Mouse (Mus musculus) forebrain, embryonic 14.5 days (tissue): ENCODE data around the gene Zfhx3. TPM values are rescaled to one million over a fixed set of nuclear protein-coding genes. Genes with fewer than 3 reads are reported as not detected.
"Not testable (repeated sequence)": the region's sequence is repeated elsewhere in the genome, so short reads cannot be mapped to it uniquely, and the experiment has no call there.

ENCODE experiments used
- ATAC-seq: fragments of 200-750 bp; cut with Nextera tagmentation; 2 replicates; pipeline ENCODE4 v1.8.0; 2017; ENCODE audit warnings: mild to moderate bottlenecking, moderate library complexity
- DNase-seq: peaks from one replicate; pipeline ENCODE4 v3.0.0-alpha.2; 2015; ENCODE audit warnings: low spot score
- H3K27ac ChIP-seq: fragments of 300-500 bp; sonication (generic); 2 replicates; pipeline ENCODE4 v1.5.1; 2014; ENCODE audit warnings: low read depth, mild to moderate bottlenecking, control low read depth, low read length, moderate library complexity
- H3K27me3 ChIP-seq: fragments of 300-500 bp; sonication (generic); replicated peaks from 2 replicates; pipeline ENCODE4 v1.6.1; 2014; ENCODE audit warnings: low read length, control low read depth, mixed read lengths; ENCODE audit not compliant: control insufficient read depth, insufficient read depth
- H3K36me3 ChIP-seq: fragments of 300-500 bp; sonication (generic); 2 replicates; pipeline ENCODE4 v1.6.1; 2014; ENCODE audit warnings: low read length, control low read depth; ENCODE audit not compliant: control insufficient read depth, insufficient read depth
- H3K4me1 ChIP-seq: fragments of 300-500 bp; sonication (generic); 2 replicates; pipeline ENCODE4 v1.6.1; 2014; ENCODE audit warnings: antibody characterized with exemption, low read length, control low read depth; ENCODE audit not compliant: control insufficient read depth, insufficient read depth
- H3K4me2 ChIP-seq: fragments of 300-500 bp; sonication (generic); 2 replicates; pipeline ENCODE4 v1.6.1; 2014; ENCODE audit warnings: mild to moderate bottlenecking, control low read depth, low read length
- H3K4me3 ChIP-seq: fragments of 300-500 bp; sonication (generic); 2 replicates; pipeline ENCODE4 v1.5.1; 2014; ENCODE audit warnings: low read depth, low read length, control low read depth
- H3K9ac ChIP-seq: fragments of 300-500 bp; sonication (generic); 2 replicates; pipeline ENCODE4 v1.6.1; 2014; ENCODE audit warnings: mild to moderate bottlenecking, low read length, control low read depth, moderate library complexity
- H3K9me3 ChIP-seq: fragments of 300-500 bp; sonication (generic); replicated peaks from 2 replicates; pipeline ENCODE4 v1.6.1; 2016; ENCODE audit warnings: low read length, control low read depth, mixed read lengths; ENCODE audit not compliant: control insufficient read depth
- WGBS: fragments of 180-500 bp; shearing (Covaris S2); extraction: QIAGEN DNeasy Blood & Tissue Kit; methylation state at CpG from one replicate; pipeline ENCODE4 v1.1.7; 2014; 5-methylcytosine and 5-hydroxymethylcytosine counted together
- polyA plus RNA-seq: library from polyadenylated mRNA; unstranded; fragments of >200 nt; fragmentation: Nextera tagmentation; extraction: Ambion mirVana; gene quantifications from 2 replicates; pipeline ENCODE4 v1.2.1, GENCODE M21; 2014

The Zfhx3 gene
- 11.7 and 15.4 TPM in 2 replicates for polyA plus RNA-seq

GRCm38 (mm10) chr8:107941922-107942694 lies at the start of gene Zfhx3:
Zfhx3 (plus strand) TSS chr8:107942644.
- Histone ChIP-seq H3K4me2 (peak within 1 kb of the TSS; percentile 49), H3K9me3 (no peaks in the 10 kb centered on the region), H3K4me3 (peak within 1 kb of the TSS; percentile 16; the same call in 1 of the 2 replicates), H3K9ac (peak within 1 kb of the TSS; percentile 21), H3K36me3 (no peaks in the 10 kb centered on the region), H3K27ac (peak within 1 kb of the TSS; percentile 77), H3K27me3 (0 out of 2 replicates have a peak, but pooled peaks cover 5% of the 10 kb centered on the region), H3K4me1 (peaks cover 10% of the 10 kb centered on the region; the same call in 1 of the 2 replicates)
- DNase-seq (peak; percentile 68), ATAC-seq (peak; percentile 21; the same call in 1 of the 2 replicates)
- WGBS, result 17% methylated on average over 11 of the region's 11 CpGs

DNA sequence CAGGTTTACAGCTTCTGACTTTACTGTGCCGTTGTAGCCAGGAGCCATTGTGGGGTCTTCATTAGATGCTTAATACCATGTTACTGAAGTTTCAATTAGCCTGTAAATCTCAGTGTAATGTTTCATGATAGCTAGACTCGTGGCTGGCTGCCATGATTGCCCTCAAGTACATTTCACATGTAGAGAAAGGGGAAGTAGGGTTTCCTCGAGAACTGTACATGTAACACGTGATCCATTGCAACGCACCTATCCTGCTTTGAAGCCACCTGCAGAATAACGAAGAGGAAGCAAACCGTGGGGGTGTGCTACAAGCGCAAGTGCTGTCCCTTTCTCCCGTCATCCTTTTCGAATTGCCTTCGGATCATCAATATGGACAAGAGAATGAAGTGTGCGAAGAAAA lies 23.5 kb upstream of the Zfhx3 start:
- no peak for ATAC-seq
- no peaks in the 10 kb centered on the region for H3K27me3 ChIP-seq
- no peaks in the 10 kb centered on the region for H3K36me3 ChIP-seq
- no peak overlapping the region for H3K27ac ChIP-seq
- H3K4me3 ChIP-seq, result no peak overlapping the region
- no peaks in the 10 kb centered on the region for H3K9me3 ChIP-seq
- no peaks in the 10 kb centered on the region for H3K4me1 ChIP-seq
- no peak overlapping the region for H3K9ac ChIP-seq
- H3K4me2 ChIP-seq, result no peak overlapping the region
- DNase-seq, result no peak
- 88% methylated on average over 12 of the region's 12 CpGs for WGBS

DNA sequence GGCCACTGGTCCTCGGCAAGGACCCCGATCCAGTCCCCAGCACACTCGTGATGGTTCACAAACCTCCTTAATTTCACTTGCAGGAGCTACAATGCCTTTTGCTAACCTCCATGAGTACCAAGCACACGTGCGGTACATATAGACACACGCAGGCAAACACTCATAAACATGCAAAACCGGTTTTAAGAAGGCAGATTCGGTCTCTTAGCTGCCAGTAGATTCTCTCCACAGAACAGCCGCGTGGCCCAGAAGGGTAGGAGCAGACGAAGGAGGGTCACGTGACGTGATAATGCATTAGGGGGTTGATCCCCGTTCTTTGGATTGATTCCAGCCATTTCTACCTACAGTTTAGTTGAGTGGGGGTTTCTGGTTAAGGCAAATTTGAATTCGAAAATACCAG lies 16.3 kb upstream of the Zfhx3 start:
- WGBS, result 84% methylated on average over 15 of the region's 15 CpGs
- no peak overlapping the region for H3K4me2 ChIP-seq
- no peak overlapping the region for H3K9ac ChIP-seq
- H3K27ac ChIP-seq, result no peak overlapping the region
- ATAC-seq (no peak), DNase-seq (no peak)
- H3K36me3 ChIP-seq, result no peaks in the 10 kb centered on the region
- no peak overlapping the region for H3K4me3 ChIP-seq
- H3K4me1 ChIP-seq, result no peaks in the 10 kb centered on the region
- H3K9me3 ChIP-seq, result no peaks in the 10 kb centered on the region
- H3K27me3 ChIP-seq, result no peaks in the 10 kb centered on the region

- no peak overlapping the region for H3K27ac ChIP-seq
- H3K27me3 ChIP-seq, result no peaks in the 10 kb centered on the region
- no peak overlapping the region for H3K9ac ChIP-seq
- no peaks in the 10 kb centered on the region for H3K36me3 ChIP-seq
- no peaks in the 10 kb centered on the region for H3K4me1 ChIP-seq
- no peaks in the 10 kb centered on the region for H3K9me3 ChIP-seq
- H3K4me3 ChIP-seq, result no peak overlapping the region
- no peak for ATAC-seq
- no peak for DNase-seq
- 94% methylated on average over 4 of the region's 4 CpGs for WGBS
- no peak overlapping the region for H3K4me2 ChIP-seq
Observed at GRCm38 (mm10) chr8:107936725-107937124, 5.7 kb upstream of the Zfhx3 start.

DNA sequence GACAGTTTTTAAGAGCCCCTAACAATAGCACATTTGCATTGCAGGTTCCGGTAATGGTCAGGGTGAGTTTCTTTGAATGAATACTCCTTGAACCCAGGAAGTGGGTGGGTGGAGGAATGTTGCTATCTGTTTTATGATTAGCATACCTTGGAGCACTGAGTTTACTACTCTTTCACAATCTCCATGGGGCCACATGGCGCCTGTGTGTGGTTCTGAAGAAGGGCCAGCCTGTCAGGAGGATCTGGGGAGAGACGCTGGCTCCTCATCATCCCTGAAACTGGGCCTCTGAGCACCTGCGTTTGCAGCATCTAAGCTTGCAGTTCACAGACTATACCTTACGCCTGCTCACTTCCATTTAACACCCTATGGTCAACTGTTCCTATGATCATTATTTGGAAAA lies 4.2 kb upstream of the Zfhx3 start:
- not testable (repeated sequence) for H3K9me3 ChIP-seq, H3K9ac ChIP-seq, H3K27me3 ChIP-seq, H3K36me3 ChIP-seq, H3K4me3 ChIP-seq, H3K27ac ChIP-seq, H3K4me1 ChIP-seq, DNase-seq, ATAC-seq, H3K4me2 ChIP-seq
- 92% methylated on average over 5 of the region's 5 CpGs for WGBS

DNA sequence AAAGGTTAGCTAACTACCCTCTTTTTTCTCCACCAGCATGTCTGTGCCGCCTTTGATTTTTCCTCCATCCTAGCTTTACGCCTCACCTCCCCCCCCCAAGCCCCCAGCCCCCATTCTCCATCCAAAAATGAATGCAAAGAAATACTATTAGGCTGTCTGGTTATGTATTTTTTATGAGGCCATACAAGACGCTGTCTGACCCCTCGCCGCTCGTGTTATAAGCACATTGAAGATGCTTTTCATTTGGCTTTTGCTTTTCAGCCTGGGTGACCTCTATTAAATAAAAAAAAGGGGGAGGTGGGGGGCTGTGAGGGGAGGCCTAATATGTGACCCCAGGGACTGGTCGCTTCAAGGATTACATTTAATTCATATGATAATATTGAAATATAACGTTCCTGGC lies 2.3 kb upstream of the Zfhx3 start:
- Histone ChIP-seq H3K4me1 (peaks cover 10% of the 10 kb centered on the region; the same call in 1 of the 2 replicates), H3K4me3 (no peak overlapping the region), H3K9me3 (no peaks in the 10 kb centered on the region), H3K27me3 (0 out of 2 replicates have a peak, but pooled peaks cover 3% of the 10 kb centered on the region), H3K9ac (no peak overlapping the region), H3K4me2 (no peak overlapping the region), H3K36me3 (no peaks in the 10 kb centered on the region), H3K27ac (no peak overlapping the region)
- no peak for ATAC-seq
- 77% methylated on average over 8 of the region's 8 CpGs for WGBS
- DNase-seq, result no peak

- Histone ChIP-seq H3K9me3 (no peaks in the 10 kb centered on the region), H3K27me3 (0 out of 2 replicates have a peak, but pooled peaks cover 5% of the 10 kb centered on the region), H3K4me1 (peaks cover 10% of the 10 kb centered on the region; the same call in 1 of the 2 replicates), H3K4me2 (peak overlapping the region; percentile 49), H3K27ac (peak overlapping the region; percentile 77), H3K4me3 (peak overlapping the region; percentile 16; the same call in 1 of the 2 replicates), H3K36me3 (no peaks in the 10 kb centered on the region), H3K9ac (peak overlapping the region; percentile 21)
- under 1% methylated on average over 16 of the region's 17 CpGs for WGBS
- peak; percentile 87 for ATAC-seq
- peak; percentile 83 for DNase-seq
Observed at GRCm38 (mm10) chr8:107942752-107943510, 487 bp downstream of the Zfhx3 start.

GRCm38 (mm10) chr8:107943550-107944348 lies 1.3 kb downstream of the Zfhx3 start:
- peak overlapping the region; percentile 51 for H3K4me2 ChIP-seq
- peak overlapping the region; percentile 77; the same call in 1 of the 2 replicates for H3K27ac ChIP-seq
- 8% methylated on average over 10 of the region's 10 CpGs for WGBS
- H3K4me3 ChIP-seq, result 0 out of 2 replicates have a peak overlapping the region, but pooled peaks have one; percentile 16
- 0 out of 2 replicates have a peak, but pooled peaks cover 5% of the 10 kb centered on the region for H3K27me3 ChIP-seq
- peaks cover 10% of the 10 kb centered on the region; the same call in 1 of the 2 replicates for H3K4me1 ChIP-seq
- H3K9ac ChIP-seq, result peak overlapping the region; percentile 51; the same call in 1 of the 2 replicates
- no peaks in the 10 kb centered on the region for H3K36me3 ChIP-seq
- DNase-seq (peak; percentile 47), ATAC-seq (peak; percentile 16; the same call in 1 of the 2 replicates)
- H3K9me3 ChIP-seq, result no peaks in the 10 kb centered on the region
